Mouse (Mus musculus): ENCODE data around the gene Satb2. TPM values are rescaled to one million over a fixed set of nuclear protein-coding genes. Genes with fewer than 3 reads are reported as not detected.

Gene Satb2
- polyA plus RNA-seq, 1 experiment from 2014 or later: 1.6 TPM

GRCm38 (mm10) chr1:56976044-56976824 is 2.2 kb downstream of the Satb2 start:
- Histone ChIP-seq H3K4me1 (ENCODE audit: control insufficient read depth, insufficient read depth, low read length) (peaks cover 25% of the 10 kb centered on the region), H3K4me2 (ENCODE audit: low read length) (no peak overlapping the region), H3K36me3 (ENCODE audit: control insufficient read depth, insufficient read depth, low read length) (no peaks in the 10 kb centered on the region), H3K9ac (ENCODE audit: low read depth, low read length) (no peak overlapping the region), H3K27ac (ENCODE audit: low read length) (no peak overlapping the region), H3K4me3 (ENCODE audit: low read depth, low read length) (no peak overlapping the region), H3K27me3 (ENCODE audit: control insufficient read depth, insufficient read depth, low read depth, low read length) (peaks cover 34% of the 10 kb centered on the region), H3K9me3 (replicated peaks; ENCODE audit: control insufficient read depth, low read length, poor library complexity, severe bottlenecking) (no peaks in the 10 kb centered on the region)
- WGBS: 2% methylated on average over 25 of the region's 25 CpGs
- no peak for ATAC-seq

- Histone ChIP-seq H3K4me1 (ENCODE audit: control insufficient read depth, insufficient read depth, low read length) (peaks cover 30% of the 10 kb centered on the region), H3K4me2 (ENCODE audit: low read length) (no peak overlapping the region), H3K9me3 (replicated peaks; ENCODE audit: control insufficient read depth, low read length, poor library complexity, severe bottlenecking) (no peaks in the 10 kb centered on the region), H3K36me3 (ENCODE audit: control insufficient read depth, insufficient read depth, low read length) (no peaks in the 10 kb centered on the region), H3K27ac (ENCODE audit: low read length) (no peak overlapping the region), H3K9ac (ENCODE audit: low read depth, low read length) (no peak overlapping the region), H3K27me3 (ENCODE audit: control insufficient read depth, insufficient read depth, low read depth, low read length) (peaks cover 33% of the 10 kb centered on the region), H3K4me3 (ENCODE audit: low read depth, low read length) (no peak overlapping the region)
- WGBS: under 1% methylated on average over 12 of the region's 12 CpGs
- ATAC-seq: no peak
Observed at GRCm38 (mm10) chr1:56975546-56975945, 2.9 kb downstream of the Satb2 start.

- Histone ChIP-seq H3K9ac (ENCODE audit: low read depth, low read length) (no peak overlapping the region), H3K36me3 (ENCODE audit: control insufficient read depth, insufficient read depth, low read length) (no peaks in the 10 kb centered on the region), H3K27ac (ENCODE audit: low read length) (no peak overlapping the region), H3K4me3 (ENCODE audit: low read depth, low read length) (no peak overlapping the region), H3K4me2 (ENCODE audit: low read length) (no peak overlapping the region), H3K4me1 (ENCODE audit: control insufficient read depth, insufficient read depth, low read length) (peaks cover 38% of the 10 kb centered on the region), H3K27me3 (ENCODE audit: control insufficient read depth, insufficient read depth, low read depth, low read length) (peaks cover 32% of the 10 kb centered on the region), H3K9me3 (replicated peaks; ENCODE audit: control insufficient read depth, low read length, poor library complexity, severe bottlenecking) (no peaks in the 10 kb centered on the region)
- WGBS: 5% methylated on average over 14 of the region's 14 CpGs
- ATAC-seq: no peak
Observed at GRCm38 (mm10) chr1:56974187-56974586, 4.3 kb downstream of the Satb2 start.

- Histone ChIP-seq H3K4me1 (ENCODE audit: control insufficient read depth, insufficient read depth, low read length) (peaks cover 38% of the 10 kb centered on the region), H3K27ac (ENCODE audit: low read length) (no peak overlapping the region; the same call in 1 of the 2 replicates), H3K4me2 (ENCODE audit: low read length) (peak overlapping the region; percentile 100), H3K9ac (ENCODE audit: low read depth, low read length) (peak overlapping the region; percentile 65), H3K36me3 (ENCODE audit: control insufficient read depth, insufficient read depth, low read length) (no peaks in the 10 kb centered on the region), H3K27me3 (ENCODE audit: control insufficient read depth, insufficient read depth, low read depth, low read length) (peaks cover 36% of the 10 kb centered on the region), H3K4me3 (ENCODE audit: low read depth, low read length) (peak overlapping the region; percentile 57), H3K9me3 (replicated peaks; ENCODE audit: control insufficient read depth, low read length, poor library complexity, severe bottlenecking) (no peaks in the 10 kb centered on the region)
- ATAC-seq: no peak
- WGBS: under 1% methylated on average over 16 of the region's 16 CpGs
Observed at GRCm38 (mm10) chr1:56973593-56973950, 4.9 kb downstream of the Satb2 start.

- Histone ChIP-seq H3K36me3 (ENCODE audit: control insufficient read depth, insufficient read depth, low read length) (no peaks in the 10 kb centered on the region), H3K27ac (ENCODE audit: low read length) (peak overlapping the region; percentile 39; the same call in 1 of the 2 replicates), H3K4me2 (ENCODE audit: low read length) (peak overlapping the region; percentile 100), H3K9me3 (replicated peaks; ENCODE audit: control insufficient read depth, low read length, poor library complexity, severe bottlenecking) (no peaks in the 10 kb centered on the region), H3K4me3 (ENCODE audit: low read depth, low read length) (peak overlapping the region; percentile 57), H3K9ac (ENCODE audit: low read depth, low read length) (peak overlapping the region; percentile 65), H3K4me1 (ENCODE audit: control insufficient read depth, insufficient read depth, low read length) (peaks cover 38% of the 10 kb centered on the region), H3K27me3 (ENCODE audit: control insufficient read depth, insufficient read depth, low read depth, low read length) (peaks cover 41% of the 10 kb centered on the region)
- ATAC-seq: peak; percentile 67
- WGBS: under 1% methylated on average over 47 of the region's 47 CpGs
Observed at GRCm38 (mm10) chr1:56972950-56973592, 5.4 kb downstream of the Satb2 start.

- Histone ChIP-seq H3K4me1 (ENCODE audit: control insufficient read depth, insufficient read depth, low read length) (peaks cover 36% of the 10 kb centered on the region), H3K9ac (ENCODE audit: low read depth, low read length) (peak overlapping the region; percentile 65), H3K4me2 (ENCODE audit: low read length) (peak overlapping the region; percentile 100), H3K4me3 (ENCODE audit: low read depth, low read length) (peak overlapping the region; percentile 57), H3K27ac (ENCODE audit: low read length) (peak overlapping the region; percentile 39; the same call in 1 of the 2 replicates), H3K9me3 (replicated peaks; ENCODE audit: control insufficient read depth, low read length, poor library complexity, severe bottlenecking) (no peaks in the 10 kb centered on the region), H3K27me3 (ENCODE audit: control insufficient read depth, insufficient read depth, low read depth, low read length) (peaks cover 39% of the 10 kb centered on the region), H3K36me3 (ENCODE audit: control insufficient read depth, insufficient read depth, low read length) (no peaks in the 10 kb centered on the region)
- ATAC-seq: peak; percentile 73
- under 1% methylated on average over 78 of the region's 83 CpGs for WGBS
Observed at GRCm38 (mm10) chr1:56972251-56972949, 6.0 kb downstream of the Satb2 start.

GRCm38 (mm10) chr1:56971942-56972250 is 6.6 kb downstream of the Satb2 start:
- Histone ChIP-seq H3K36me3 (ENCODE audit: control insufficient read depth, insufficient read depth, low read length) (no peaks in the 10 kb centered on the region), H3K9me3 (replicated peaks; ENCODE audit: control insufficient read depth, low read length, poor library complexity, severe bottlenecking) (no peaks in the 10 kb centered on the region), H3K4me1 (ENCODE audit: control insufficient read depth, insufficient read depth, low read length) (peaks cover 31% of the 10 kb centered on the region), H3K4me3 (ENCODE audit: low read depth, low read length) (peak overlapping the region; percentile 57), H3K27me3 (ENCODE audit: control insufficient read depth, insufficient read depth, low read depth, low read length) (peaks cover 38% of the 10 kb centered on the region), H3K4me2 (ENCODE audit: low read length) (peak overlapping the region; percentile 100), H3K27ac (ENCODE audit: low read length) (no peak overlapping the region; the same call in 1 of the 2 replicates), H3K9ac (ENCODE audit: low read depth, low read length) (peak overlapping the region; percentile 65)
- WGBS: 1% methylated on average over 21 of the region's 23 CpGs
- no peak for ATAC-seq

- WGBS: 0% methylated on average over 27 of the region's 29 CpGs
- Histone ChIP-seq H3K4me1 (ENCODE audit: control insufficient read depth, insufficient read depth, low read length) (peaks cover 29% of the 10 kb centered on the region), H3K36me3 (ENCODE audit: control insufficient read depth, insufficient read depth, low read length) (no peaks in the 10 kb centered on the region), H3K27me3 (ENCODE audit: control insufficient read depth, insufficient read depth, low read depth, low read length) (peaks cover 38% of the 10 kb centered on the region), H3K4me3 (ENCODE audit: low read depth, low read length) (peak overlapping the region; percentile 57), H3K27ac (ENCODE audit: low read length) (peak overlapping the region; percentile 19; the same call in 1 of the 2 replicates), H3K9ac (ENCODE audit: low read depth, low read length) (peak overlapping the region; percentile 42), H3K9me3 (replicated peaks; ENCODE audit: control insufficient read depth, low read length, poor library complexity, severe bottlenecking) (no peaks in the 10 kb centered on the region), H3K4me2 (ENCODE audit: low read length) (peak overlapping the region; percentile 100)
- 0 out of 2 replicates have a peak, but pooled peaks have one; percentile 1 for ATAC-seq
Observed at GRCm38 (mm10) chr1:56971441-56971861, 7.0 kb downstream of the Satb2 start.
